Mouse (Mus musculus): ENCODE data around the gene Skap2. TPM values are rescaled to one million over a fixed set of nuclear protein-coding genes. Genes with fewer than 3 reads are reported as not detected.

Skap2 gene
- polyA plus RNA-seq, 1 experiment: 9.1 TPM

DNA sequence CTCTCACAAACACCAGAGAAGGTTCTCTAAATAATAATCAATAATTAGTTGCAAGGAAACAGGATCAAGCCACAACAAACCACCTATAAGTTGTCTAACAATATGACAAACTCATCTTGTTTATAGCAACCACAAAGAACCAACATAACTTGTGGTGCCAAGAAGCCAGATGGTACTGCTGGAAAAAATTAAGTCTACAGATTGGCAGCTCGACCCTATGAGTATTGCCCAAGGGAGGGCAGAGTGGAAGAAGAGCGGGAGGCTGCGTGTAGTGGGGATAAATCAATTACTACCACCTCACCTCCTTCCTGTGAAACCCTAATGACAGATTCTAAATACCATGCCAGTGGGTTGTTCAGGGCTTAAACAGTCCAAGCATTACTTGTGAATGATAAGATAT, 34.7 kb downstream of the Skap2 start:
- peaks cover 3% of the 10 kb centered on the region; the same call in 1 of the 2 replicates for H3K36me3 ChIP-seq (ENCODE audit: control insufficient read depth, insufficient read depth, low read length)
- no peaks in the 10 kb centered on the region for H3K4me1 ChIP-seq (ENCODE audit: control insufficient read depth, insufficient read depth, insufficient read length)
- no peak for DNase-seq (ENCODE audit: low read depth in 1 of 2, low spot score in 2 of 2)
- 88% methylated on average over 3 of the region's 3 CpGs for WGBS
- H3K4me3 ChIP-seq (ENCODE audit: extremely low read depth, insufficient read depth, insufficient read length): no peak overlapping the region
- TF ChIP-seq CTCF (IDR thresholded peaks at IDR 0.05; ENCODE audit: extremely low read depth, insufficient read depth, insufficient read length, insufficient replicate concordance) (no peak), POLR2A (IDR thresholded peaks at IDR 0.05; ENCODE audit: low read depth, low read length) (no peak)
- no peaks in the 10 kb centered on the region for H3K27me3 ChIP-seq (ENCODE audit: control insufficient read depth, insufficient read depth, low read length)
- H3K27ac ChIP-seq (ENCODE audit: insufficient read depth, low read length): no peak overlapping the region

DNA sequence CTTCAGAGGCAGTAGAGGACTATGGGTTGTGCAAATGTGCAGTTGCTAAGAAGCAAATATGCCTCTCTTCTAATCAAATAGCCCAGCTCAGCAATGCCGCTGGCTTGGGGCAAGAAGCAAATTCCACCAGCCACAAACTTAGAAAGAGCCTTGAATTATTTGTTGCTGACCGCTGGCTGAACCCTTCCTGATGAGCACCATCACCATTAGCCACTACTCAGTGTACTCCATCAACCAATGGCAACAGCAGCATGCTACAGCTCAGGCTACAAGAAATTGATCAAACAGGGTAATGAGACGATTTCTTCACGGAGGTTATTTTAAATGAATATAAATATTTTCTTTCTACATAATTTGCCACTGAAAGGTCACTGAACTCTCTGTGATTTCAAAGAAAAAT, 36.6 kb downstream of the Skap2 start:
- no peaks in the 10 kb centered on the region for H3K27me3 ChIP-seq (ENCODE audit: control insufficient read depth, insufficient read depth, low read length)
- no peaks in the 10 kb centered on the region for H3K4me1 ChIP-seq (ENCODE audit: control insufficient read depth, insufficient read depth, insufficient read length)
- TF ChIP-seq CTCF (IDR thresholded peaks at IDR 0.05; ENCODE audit: extremely low read depth, insufficient read depth, insufficient read length, insufficient replicate concordance) (no peak), POLR2A (IDR thresholded peaks at IDR 0.05; ENCODE audit: low read depth, low read length) (no peak)
- 0 out of 2 replicates have a peak, but pooled peaks cover under 1% of the 10 kb centered on the region for H3K36me3 ChIP-seq (ENCODE audit: control insufficient read depth, insufficient read depth, low read length)
- H3K27ac ChIP-seq (ENCODE audit: insufficient read depth, low read length): no peak overlapping the region
- no peak overlapping the region for H3K4me3 ChIP-seq (ENCODE audit: extremely low read depth, insufficient read depth, insufficient read length)
- 92% methylated on average over 4 of the region's 4 CpGs for WGBS
- no peak for DNase-seq (ENCODE audit: low read depth in 1 of 2, low spot score in 2 of 2)

DNA sequence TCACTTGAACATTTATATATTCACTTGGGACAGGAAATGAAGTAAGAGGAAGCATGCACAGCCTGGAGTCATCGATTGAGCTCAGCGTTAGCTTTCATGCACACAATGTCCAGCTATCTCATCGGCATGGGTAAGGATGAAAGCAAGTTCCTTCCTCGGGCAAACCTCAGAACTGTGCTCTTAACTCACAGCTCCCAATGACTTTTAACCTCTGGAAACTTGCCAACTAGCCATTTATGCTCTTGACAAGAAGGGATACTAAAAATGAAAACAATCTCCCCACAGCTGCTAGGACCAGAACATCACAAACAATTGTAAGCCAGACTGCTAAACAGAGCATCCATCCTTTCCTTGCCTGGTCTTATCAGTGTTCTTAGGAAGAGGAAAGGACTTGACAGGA, 53.4 kb downstream of the Skap2 start:
- no peaks in the 10 kb centered on the region for H3K4me1 ChIP-seq (ENCODE audit: control insufficient read depth, insufficient read depth, insufficient read length)
- no peak for DNase-seq (ENCODE audit: low read depth in 1 of 2, low spot score in 2 of 2)
- WGBS: 38% methylated on average over 4 of the region's 4 CpGs
- no peak overlapping the region for H3K4me3 ChIP-seq (ENCODE audit: extremely low read depth, insufficient read depth, insufficient read length)
- TF ChIP-seq POLR2A (IDR thresholded peaks at IDR 0.05; ENCODE audit: low read depth, low read length): no peak
- H3K27ac ChIP-seq (ENCODE audit: insufficient read depth, low read length): no peak overlapping the region
- H3K27me3 ChIP-seq (ENCODE audit: control insufficient read depth, insufficient read depth, low read length): no peaks in the 10 kb centered on the region
- no peaks in the 10 kb centered on the region for H3K36me3 ChIP-seq (ENCODE audit: control insufficient read depth, insufficient read depth, low read length)

DNA sequence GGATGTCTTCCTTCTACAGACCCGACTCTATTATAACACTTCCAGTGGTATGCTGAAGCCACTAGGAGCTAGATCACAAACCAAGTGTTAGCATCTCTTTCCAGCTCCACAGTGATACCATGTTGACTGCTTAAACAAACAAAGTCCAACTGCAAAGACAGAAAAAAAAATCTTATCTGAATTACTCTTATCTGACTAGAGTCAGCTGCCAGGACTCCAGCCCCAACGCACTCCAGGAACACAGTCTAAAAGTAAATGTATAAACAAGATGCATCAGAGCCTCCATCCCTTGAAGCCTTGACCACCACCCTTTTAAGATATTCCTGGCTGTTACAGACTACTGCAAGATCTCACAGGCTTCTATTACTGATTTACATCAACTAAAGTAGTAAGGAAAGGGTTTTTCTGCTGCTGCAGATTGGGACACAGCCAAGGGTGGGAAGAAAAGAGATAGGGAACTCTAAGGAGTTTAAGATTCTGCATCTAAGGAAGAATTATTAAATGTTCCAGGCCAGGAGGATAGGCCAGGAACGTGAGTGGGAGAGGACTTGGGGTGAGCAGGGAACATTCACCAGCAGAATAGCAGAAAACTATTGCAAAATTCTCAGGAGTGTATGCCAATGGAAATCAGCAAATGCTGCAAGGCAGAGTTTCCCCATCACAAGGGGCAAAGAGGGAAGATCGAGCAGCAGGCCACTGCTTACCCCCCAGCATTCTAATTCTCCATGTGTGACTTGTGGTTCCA, 56.1 kb downstream of the Skap2 start:
- no peaks in the 10 kb centered on the region for H3K4me1 ChIP-seq (ENCODE audit: control insufficient read depth, insufficient read depth, insufficient read length)
- TF ChIP-seq POLR2A (IDR thresholded peaks at IDR 0.05; ENCODE audit: low read depth, low read length) (no peak), CTCF (IDR thresholded peaks at IDR 0.05; ENCODE audit: extremely low read depth, insufficient read depth, insufficient read length, insufficient replicate concordance) (no peak)
- no peaks in the 10 kb centered on the region for H3K27me3 ChIP-seq (ENCODE audit: control insufficient read depth, insufficient read depth, low read length)
- H3K27ac ChIP-seq (ENCODE audit: insufficient read depth, low read length): no peak overlapping the region
- H3K4me3 ChIP-seq (ENCODE audit: extremely low read depth, insufficient read depth, insufficient read length): no peak overlapping the region
- 83% methylated on average over 4 of the region's 4 CpGs for WGBS
- H3K36me3 ChIP-seq (ENCODE audit: control insufficient read depth, insufficient read depth, low read length): no peaks in the 10 kb centered on the region
- DNase-seq (ENCODE audit: low read depth in 1 of 2, low spot score in 2 of 2): no peak

DNA sequence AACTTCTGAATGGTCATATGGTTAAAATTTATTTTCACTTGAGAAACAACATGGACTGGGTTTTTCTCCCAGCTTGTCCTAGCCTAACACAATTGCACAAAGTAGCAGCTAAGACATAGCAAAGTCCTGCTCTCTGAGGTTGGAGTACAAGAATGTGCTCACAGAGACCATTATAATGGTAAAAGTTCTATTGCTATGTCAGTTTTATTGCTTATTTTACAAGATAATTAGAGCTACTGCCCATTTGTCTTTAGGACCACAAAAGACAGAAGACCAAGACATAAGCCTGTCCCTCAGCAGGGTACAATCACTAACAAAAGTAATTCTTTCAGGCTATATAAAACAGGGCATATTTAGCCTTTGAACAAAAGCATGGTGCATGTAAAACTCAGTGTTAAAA, 64.7 kb downstream of the Skap2 start:
- no peak for TF ChIP-seq CTCF (IDR thresholded peaks at IDR 0.05; ENCODE audit: extremely low read depth, insufficient read depth, insufficient read length, insufficient replicate concordance)
- no peak for TF ChIP-seq POLR2A (IDR thresholded peaks at IDR 0.05; ENCODE audit: low read depth, low read length)
- Histone ChIP-seq H3K4me3 (ENCODE audit: extremely low read depth, insufficient read depth, insufficient read length) (no peak overlapping the region), H3K36me3 (ENCODE audit: control insufficient read depth, insufficient read depth, low read length) (no peaks in the 10 kb centered on the region), H3K27me3 (ENCODE audit: control insufficient read depth, insufficient read depth, low read length) (no peaks in the 10 kb centered on the region), H3K4me1 (ENCODE audit: control insufficient read depth, insufficient read depth, insufficient read length) (no peaks in the 10 kb centered on the region), H3K27ac (ENCODE audit: insufficient read depth, low read length) (no peak overlapping the region)
- no peak for DNase-seq (ENCODE audit: low read depth in 1 of 2, low spot score in 2 of 2)

DNA sequence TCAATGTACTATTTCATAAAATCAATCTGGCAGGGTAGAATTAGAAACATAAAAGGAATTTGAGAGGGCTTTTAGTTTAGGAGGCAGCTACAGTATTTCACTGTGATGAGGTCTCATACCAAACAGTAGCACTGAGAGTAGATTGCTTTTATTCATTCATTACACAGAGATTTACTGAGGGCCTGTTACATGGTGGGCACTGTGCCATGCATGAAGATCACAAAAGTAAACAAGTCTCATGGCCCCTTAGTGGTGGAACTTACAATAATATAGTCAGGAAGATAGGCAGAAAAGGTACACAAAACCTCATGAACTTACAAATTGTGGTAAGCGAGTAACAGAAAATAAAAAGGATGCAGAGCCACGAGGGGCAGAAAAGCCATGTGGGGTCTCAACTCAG, 67.4 kb downstream of the Skap2 start:
- 78% methylated on average over 2 of the region's 2 CpGs for WGBS
- TF ChIP-seq POLR2A (IDR thresholded peaks at IDR 0.05; ENCODE audit: low read depth, low read length) (no peak), CTCF (IDR thresholded peaks at IDR 0.05; ENCODE audit: extremely low read depth, insufficient read depth, insufficient read length, insufficient replicate concordance) (no peak)
- H3K4me1 ChIP-seq (ENCODE audit: control insufficient read depth, insufficient read depth, insufficient read length): no peaks in the 10 kb centered on the region
- no peak overlapping the region for H3K4me3 ChIP-seq (ENCODE audit: extremely low read depth, insufficient read depth, insufficient read length)
- H3K36me3 ChIP-seq (ENCODE audit: control insufficient read depth, insufficient read depth, low read length): no peaks in the 10 kb centered on the region
- H3K27ac ChIP-seq (ENCODE audit: insufficient read depth, low read length): no peak overlapping the region
- H3K27me3 ChIP-seq (ENCODE audit: control insufficient read depth, insufficient read depth, low read length): no peaks in the 10 kb centered on the region
- no peak for DNase-seq (ENCODE audit: low read depth in 1 of 2, low spot score in 2 of 2)

DNA sequence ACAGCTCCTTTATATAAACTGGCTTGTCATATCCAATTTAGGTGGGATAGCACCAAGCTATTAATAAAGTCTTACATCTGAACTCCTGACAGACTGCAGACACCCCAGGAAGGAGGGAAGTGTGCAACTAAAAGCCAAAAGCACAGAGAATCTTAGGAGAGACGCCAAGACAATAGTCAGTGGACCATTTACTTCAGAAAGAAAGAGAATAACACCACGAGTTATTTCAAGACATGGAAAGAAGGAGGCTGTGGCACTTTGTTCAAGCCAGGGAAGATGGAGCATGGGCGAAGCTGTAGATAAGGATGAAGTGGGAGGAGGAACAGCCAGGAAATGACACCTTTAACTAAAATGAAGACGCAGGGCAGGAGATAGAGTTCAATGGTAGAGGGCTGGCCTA, 78.4 kb downstream of the Skap2 start:
- TF ChIP-seq POLR2A (IDR thresholded peaks at IDR 0.05; ENCODE audit: low read depth, low read length): no peak
- TF ChIP-seq CTCF (IDR thresholded peaks at IDR 0.05; ENCODE audit: extremely low read depth, insufficient read depth, insufficient read length, insufficient replicate concordance): no peak
- WGBS: 76% methylated on average over 4 of the region's 4 CpGs
- no peak overlapping the region for H3K4me3 ChIP-seq (ENCODE audit: extremely low read depth, insufficient read depth, insufficient read length)
- no peaks in the 10 kb centered on the region for H3K27me3 ChIP-seq (ENCODE audit: control insufficient read depth, insufficient read depth, low read length)
- DNase-seq (ENCODE audit: low read depth in 1 of 2, low spot score in 2 of 2): no peak
- no peak overlapping the region for H3K27ac ChIP-seq (ENCODE audit: insufficient read depth, low read length)
- H3K36me3 ChIP-seq (ENCODE audit: control insufficient read depth, insufficient read depth, low read length): no peaks in the 10 kb centered on the region
- no peaks in the 10 kb centered on the region for H3K4me1 ChIP-seq (ENCODE audit: control insufficient read depth, insufficient read depth, insufficient read length)
